7 mouse cellular contexts compared by ENCODE assay signal in the genomic region with DNA sequence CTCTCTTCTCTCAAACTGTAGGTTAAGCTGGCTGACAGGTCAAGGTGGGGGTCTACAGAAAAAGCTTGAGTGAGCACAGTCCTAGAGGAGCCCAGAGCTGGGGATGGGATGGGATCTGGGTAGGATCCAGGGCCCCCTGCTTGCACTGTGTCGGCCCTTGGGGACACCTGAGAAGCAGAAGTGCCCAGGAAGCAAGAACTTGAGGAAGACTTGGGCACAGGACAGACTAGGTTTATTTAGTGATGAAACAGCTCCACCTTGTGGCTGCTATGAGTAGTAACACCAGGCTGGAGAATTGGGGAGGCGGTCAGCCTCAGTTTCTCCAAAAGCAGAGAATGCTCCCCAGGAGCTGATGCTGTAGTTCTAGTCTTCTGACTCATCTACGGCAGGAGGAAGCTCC. TPM values are rescaled to one million over a fixed set of nuclear protein-coding genes. Genes with fewer than 3 reads are reported as not detected.
A peak's percentile ranks its signal among the peaks of the same experiment; 100 is the strongest.
DNase-seq lines count a peak whose midpoint lies in the region; ATAC-seq and TF ChIP-seq lines count a peak whose summit lies in the region.

No protein-coding gene starts in this region.

- no peak overlapping the region for H3K4me3 ChIP-seq in liver, embryonic 14.5 days (ENCODE audit: insufficient read depth in 1 of 2, low read depth in 2 of 2, low read length in 2 of 2)
- no peak overlapping the region for H3K4me3 ChIP-seq in forebrain, embryonic 15.5 days
- no peak overlapping the region for H3K4me3 ChIP-seq in midbrain, postnatal 0 days (ENCODE audit: low read depth, low read length)

- in situ Hi-C loops in Patski (cut with MboI; ENCODE audit: low pct_unique_long_range_greater_than_20kb) = loop anchor here (5.0 kb wide), 1 partner anchor 611 kb away; no protein-coding TSS in a partner anchor

- H3K4me1 ChIP-seq in liver, embryonic 14.5 days (replicated peaks; ENCODE audit: control insufficient read depth in 2 of 2, insufficient read depth in 2 of 2, low read length in 1 of 2) = no peaks in the 10 kb centered on the region
- no peaks in the 10 kb centered on the region for H3K4me1 ChIP-seq in forebrain, embryonic 15.5 days
- no peaks in the 10 kb centered on the region for H3K4me1 ChIP-seq in midbrain, postnatal 0 days (ENCODE audit: insufficient read depth, low read length)

- TF ChIP-seq EP300 in liver, embryonic 14.5 days (IDR thresholded peaks at IDR 0.05; ENCODE audit: low read depth) = no peak

- intact Hi-C loops in heart, postnatal 10 days (cut with DNase I) = loop anchor here (1.0 to 10.0 kb wide), 3 partner anchors 57 to 279 kb away; no protein-coding TSS in a partner anchor

- no peak overlapping the region for H3K9ac ChIP-seq in liver, embryonic 14.5 days (replicated peaks)
- no peak overlapping the region for H3K9ac ChIP-seq in forebrain, embryonic 15.5 days (replicated peaks)
- no peak overlapping the region for H3K9ac ChIP-seq in midbrain, postnatal 0 days (replicated peaks; ENCODE audit: low read length, poor library complexity, severe bottlenecking)

- no peaks in the 10 kb centered on the region for H3K9me3 ChIP-seq in liver, embryonic 14.5 days (ENCODE audit: control insufficient read depth, low read length)
- no peaks in the 10 kb centered on the region for H3K9me3 ChIP-seq in forebrain, embryonic 15.5 days
- H3K9me3 ChIP-seq in midbrain, postnatal 0 days (ENCODE audit: low read length) = no peaks in the 10 kb centered on the region

- no peak for ATAC-seq in liver, embryonic 14.5 days (ENCODE audit: insufficient read depth)
- ATAC-seq in Patski = peak; percentile 45
- peak; percentile 64; the same call in 1 of the 2 replicates for ATAC-seq in forebrain, embryonic 15.5 days (replicated peaks)
- ATAC-seq in midbrain, postnatal 0 days (ENCODE audit: low FRiP score) = peak; percentile 27; the same call in 1 of the 2 replicates

- peaks cover 3% of the 10 kb centered on the region; the same call in 1 of the 2 replicates for H3K27me3 ChIP-seq in liver, embryonic 14.5 days (ENCODE audit: control insufficient read depth, insufficient read depth, low read length)
- H3K27me3 ChIP-seq in Patski = no peaks in the 10 kb centered on the region
- H3K27me3 ChIP-seq in forebrain, embryonic 15.5 days = peaks cover 3% of the 10 kb centered on the region; the same call in 1 of the 2 replicates
- 0 out of 2 replicates have a peak, but pooled peaks cover 3% of the 10 kb centered on the region for H3K27me3 ChIP-seq in midbrain, postnatal 0 days (ENCODE audit: insufficient read depth, low read length)

- H3K4me2 ChIP-seq in liver, embryonic 14.5 days (ENCODE audit: low read depth) = no peak overlapping the region
- no peak overlapping the region for H3K4me2 ChIP-seq in forebrain, embryonic 15.5 days (replicated peaks)
- H3K4me2 ChIP-seq in midbrain, postnatal 0 days (ENCODE audit: low read depth, low read length, poor library complexity, severe bottlenecking) = no peak overlapping the region

- peak in 1 of 3 experiments; percentile 13 for DNase-seq in liver, embryonic 14.5 days (ENCODE audit: low read depth in 3 of 3, low spot score in 3 of 3)
- DNase-seq in liver (no peak), Patski (ENCODE audit: low read depth, low spot score) (no peak)
- peak; percentile 65 for DNase-seq in midbrain, postnatal 0 days (ENCODE audit: low spot score)
- no peak for DNase-seq in Muller cell, postnatal 12 days (ENCODE audit: inconsistent ontology term)
- DNase-seq in heart, postnatal 10 days = no peak

- H3K27ac ChIP-seq in liver, embryonic 14.5 days = no peak overlapping the region
- H3K27ac ChIP-seq in forebrain, embryonic 15.5 days (replicated peaks) = no peak overlapping the region
- no peak overlapping the region for H3K27ac ChIP-seq in midbrain, postnatal 0 days (ENCODE audit: low read depth, low read length)

- CTCF ChIA-PET in Patski (lab: Charles Lee) = interaction anchor here (0.7 to 2.3 kb wide), 13 partner anchors 8 to 208 kb away, joined by 3 to 18 read pairs (median 5); a partner anchor contains a TSS

- TF ChIP-seq CTCF in liver, embryonic 14.5 days (IDR thresholded peaks at IDR 0.05; ENCODE audit: low read depth) = peak; percentile 80
- peak; percentile 86 for TF ChIP-seq CTCF in Patski (IDR thresholded peaks at IDR 0.05)
- peak; percentile 86 for TF ChIP-seq CTCF in midbrain, postnatal 0 days (IDR thresholded peaks at IDR 0.05)

- 11% methylated on average over 3 of the region's 3 CpGs for WGBS in liver, embryonic 14.5 days (ENCODE audit: insufficient replicate concordance)
- 16% methylated on average over 3 of the region's 3 CpGs for WGBS in forebrain, embryonic 15.5 days
- WGBS in midbrain, postnatal 0 days = 16% methylated on average over 3 of the region's 3 CpGs

- POLR2A ChIA-PET in Patski (lab: Charles Lee) = no interaction called here

- no peaks in the 10 kb centered on the region for H3K36me3 ChIP-seq in liver, embryonic 14.5 days (replicated peaks; ENCODE audit: control insufficient read depth, insufficient read depth, low read depth)
- H3K36me3 ChIP-seq in forebrain, embryonic 15.5 days = no peaks in the 10 kb centered on the region
- no peaks in the 10 kb centered on the region for H3K36me3 ChIP-seq in midbrain, postnatal 0 days (ENCODE audit: insufficient read depth, low read length)

RNA-seq across cellular contexts. Expression of a gene that starts 3.0 kb away (rescaled TPM):
- not detected in 2 replicates for polyA plus RNA-seq in liver, embryonic 14.5 days (2012; rRNA removed)
- not detected in 2 replicates for polyA plus RNA-seq in liver, embryonic 14.5 days (2014; fragmentation: Nextera tagmentation; extraction: Ambion mirVana)
- not detected for polyA plus RNA-seq in Patski (2021)
- not detected in 2 replicates for polyA plus RNA-seq in forebrain, embryonic 15.5 days (2015; fragmentation: Nextera tagmentation; extraction: Ambion mirVana)
- 0.14 and 0.27 TPM in 2 replicates for total RNA-seq in midbrain, postnatal 0 days (2014; rRNA removed)
- not detected in 2 replicates for polyA plus RNA-seq in midbrain, postnatal 0 days (2015; fragmentation: Nextera tagmentation; extraction: Ambion mirVana)
- total RNA-seq in heart, postnatal 10 days (2021) = not detected

RNA-seq across cellular contexts. Expression of a gene that starts 7.0 kb away (rescaled TPM):
- polyA plus RNA-seq in liver, embryonic 14.5 days (2012; rRNA removed) = 1.5 and 1.6 TPM in 2 replicates
- polyA plus RNA-seq in liver, embryonic 14.5 days (2014; fragmentation: Nextera tagmentation; extraction: Ambion mirVana) = 1.3 and 1.9 TPM in 2 replicates
- polyA plus RNA-seq in Patski (2021) = 50.0 TPM
- 30.2 and 32.4 TPM in 2 replicates for polyA plus RNA-seq in forebrain, embryonic 15.5 days (2015; fragmentation: Nextera tagmentation; extraction: Ambion mirVana)
- 47.7 and 52.6 TPM in 2 replicates for total RNA-seq in midbrain, postnatal 0 days (2014; rRNA removed)
- 26.7 and 30.2 TPM in 2 replicates for polyA plus RNA-seq in midbrain, postnatal 0 days (2015; fragmentation: Nextera tagmentation; extraction: Ambion mirVana)
- total RNA-seq in heart, postnatal 10 days (2021) = 10 to 100 TPM; 28.7 to 32.2 TPM

RNA-seq across cellular contexts. Expression of a gene that starts 20.5 kb away (rescaled TPM):
- polyA plus RNA-seq in liver, embryonic 14.5 days (2012; rRNA removed) = 0.28 and 0.37 TPM in 2 replicates
- 0.19 and 0.23 TPM in 2 replicates for polyA plus RNA-seq in liver, embryonic 14.5 days (2014; fragmentation: Nextera tagmentation; extraction: Ambion mirVana)
- polyA plus RNA-seq in Patski (2021) = 5.1 TPM
- polyA plus RNA-seq in forebrain, embryonic 15.5 days (2015; fragmentation: Nextera tagmentation; extraction: Ambion mirVana) = 3.0 and 3.5 TPM in 2 replicates
- 8.0 and 10.1 TPM in 2 replicates for total RNA-seq in midbrain, postnatal 0 days (2014; rRNA removed)
- 11.6 and 12.4 TPM in 2 replicates for polyA plus RNA-seq in midbrain, postnatal 0 days (2015; fragmentation: Nextera tagmentation; extraction: Ambion mirVana)
- 1 to 10 TPM; 1.8 to 2.3 TPM for total RNA-seq in heart, postnatal 10 days (2021)

RNA-seq across cellular contexts. Expression of a gene that starts 58.9 kb away (rescaled TPM):
- polyA plus RNA-seq in liver, embryonic 14.5 days (2012; rRNA removed) = 7.6 and 7.7 TPM in 2 replicates
- polyA plus RNA-seq in liver, embryonic 14.5 days (2014; fragmentation: Nextera tagmentation; extraction: Ambion mirVana) = 6.0 and 7.1 TPM in 2 replicates
- 23.5 TPM for polyA plus RNA-seq in Patski (2021)
- 5.2 and 6.7 TPM in 2 replicates for polyA plus RNA-seq in forebrain, embryonic 15.5 days (2015; fragmentation: Nextera tagmentation; extraction: Ambion mirVana)
- 6.9 and 13.1 TPM in 2 replicates for total RNA-seq in midbrain, postnatal 0 days (2014; rRNA removed)
- 3.5 and 5.8 TPM in 2 replicates for polyA plus RNA-seq in midbrain, postnatal 0 days (2015; fragmentation: Nextera tagmentation; extraction: Ambion mirVana)
- total RNA-seq in heart, postnatal 10 days (2021) = 1 to 10 TPM; 6.3 to 8.0 TPM

RNA-seq across cellular contexts. Expression of a gene that starts 59.2 kb away (rescaled TPM):
- 58.8 and 61.2 TPM in 2 replicates for polyA plus RNA-seq in liver, embryonic 14.5 days (2012; rRNA removed)
- 57.0 and 61.4 TPM in 2 replicates for polyA plus RNA-seq in liver, embryonic 14.5 days (2014; fragmentation: Nextera tagmentation; extraction: Ambion mirVana)
- polyA plus RNA-seq in Patski (2021) = 45.7 TPM
- polyA plus RNA-seq in forebrain, embryonic 15.5 days (2015; fragmentation: Nextera tagmentation; extraction: Ambion mirVana) = 43.9 and 47.7 TPM in 2 replicates
- total RNA-seq in midbrain, postnatal 0 days (2014; rRNA removed) = 63.4 and 66.0 TPM in 2 replicates
- 74.7 and 80.4 TPM in 2 replicates for polyA plus RNA-seq in midbrain, postnatal 0 days (2015; fragmentation: Nextera tagmentation; extraction: Ambion mirVana)
- 10 to 100 TPM in 1 of 2 experiments, 1 to 10 TPM in 1; 9.9 to 10.9 TPM for total RNA-seq in heart, postnatal 10 days (2021)
